Mouse (Mus musculus): Measurements from ENCODE around the gene Gm1330.
"Not testable (repeated sequence)": the region's sequence is repeated elsewhere in the genome, so short reads cannot be mapped to it uniquely, and the experiment has no call there.

The Gm1330 gene

GRCm38 (mm10) chr2:149003151-149003550 lies at the start of gene Gm1330:
Gene Gm1330 (minus strand): TSS chr2:149003251.
- no peak for DNase-seq

- not testable (repeated sequence) for DNase-seq
These were observed 14.1 kb upstream of the Gm1330 start, which contains the start of gene Gm10750 for GRCm38 (mm10) chr2:149017137-149017536. Gene Gm10750 (minus strand): TSS chr2:149017237.

- DNase-seq: no peak
These were observed 1.8 kb upstream of the Gm1330 start for GRCm38 (mm10) chr2:149004826-149005225.

- no peak for DNase-seq
These were observed 7.9 kb downstream of the Gm1330 start for GRCm38 (mm10) chr2:148995133-148995532.

Data from cerebellum, postnatal 36 days (tissue).